Mouse (Mus musculus): ENCODE measurements around the gene Rbms3.

Rbms3 gene

DNA sequence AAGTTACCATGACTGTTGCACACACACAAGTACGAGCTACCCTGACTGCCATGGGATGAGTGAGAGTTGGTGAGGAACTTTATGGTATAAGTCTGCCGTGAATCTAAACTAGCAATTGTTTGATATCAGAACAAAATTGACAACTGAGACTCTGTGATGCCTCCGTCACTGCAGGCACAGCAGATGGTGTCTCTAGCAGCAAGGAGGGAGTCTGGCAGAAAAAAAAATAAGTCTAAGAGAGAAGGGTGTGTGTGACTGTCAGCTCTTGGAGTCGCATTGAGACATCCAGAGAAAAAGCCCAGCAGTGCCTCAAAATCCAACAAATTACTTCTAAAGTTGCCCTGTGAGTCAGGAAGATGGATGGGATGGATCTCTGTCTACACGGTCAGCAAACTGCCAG, 257.7 kb downstream of the Rbms3 start:
- DNase-seq = no peak

DNA sequence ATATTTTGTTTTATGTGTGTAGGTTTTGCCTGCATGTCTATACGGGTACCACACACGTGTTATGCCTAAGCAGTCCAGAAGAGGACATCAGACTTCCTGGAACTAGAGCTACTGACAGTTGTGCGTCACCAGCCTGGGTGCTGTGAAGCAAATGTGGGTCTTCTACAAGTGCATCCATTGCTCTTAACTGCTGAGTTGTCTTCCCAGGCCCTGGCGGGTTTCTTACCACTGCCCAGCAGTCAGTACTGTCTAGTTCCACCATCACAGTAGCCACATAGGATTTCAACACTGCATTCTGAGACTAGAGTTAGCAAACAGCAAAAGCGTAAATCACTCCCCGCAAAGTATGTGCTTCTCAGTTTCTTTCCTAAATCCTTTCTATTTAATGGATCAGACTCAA, 259.6 kb downstream of the Rbms3 start:
- no peak for DNase-seq

DNA sequence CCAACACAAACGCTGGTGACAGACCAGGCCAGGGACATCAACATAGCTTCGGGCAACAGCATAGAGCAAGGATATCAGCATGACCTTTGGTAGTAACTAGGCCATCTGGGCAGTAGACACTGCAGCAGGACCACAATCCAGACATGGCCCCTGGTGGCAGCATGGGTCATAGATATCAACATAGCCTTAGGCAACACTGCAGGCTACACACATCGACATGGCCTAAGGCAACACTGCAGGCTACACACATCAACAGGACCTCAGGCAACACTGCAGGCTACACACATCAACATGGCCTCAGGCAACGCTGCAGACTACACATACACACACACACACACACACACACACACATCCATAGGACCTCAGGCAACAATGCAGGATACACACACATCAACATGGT, 261.7 kb downstream of the Rbms3 start:
- no peak for DNase-seq

DNA sequence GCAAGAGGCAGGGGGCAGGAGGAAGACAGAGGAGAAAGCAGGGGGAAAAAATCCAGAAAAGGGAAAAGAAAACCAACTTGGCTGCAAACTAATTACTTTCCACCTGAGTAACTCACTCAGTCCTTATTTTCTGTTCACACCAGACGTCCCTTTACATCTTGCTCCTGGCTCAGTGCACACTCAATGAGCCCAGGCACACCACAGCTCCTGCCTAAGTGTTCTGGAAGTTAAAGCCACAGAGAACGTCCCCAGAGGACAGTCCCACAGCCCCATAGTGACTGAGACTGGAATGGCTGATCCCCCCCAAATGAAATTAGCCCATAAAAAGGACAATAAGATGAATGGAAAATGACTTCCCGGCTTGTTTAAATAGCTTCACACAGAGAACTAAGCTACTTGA, 265.1 kb downstream of the Rbms3 start:
- no peak for DNase-seq

DNA sequence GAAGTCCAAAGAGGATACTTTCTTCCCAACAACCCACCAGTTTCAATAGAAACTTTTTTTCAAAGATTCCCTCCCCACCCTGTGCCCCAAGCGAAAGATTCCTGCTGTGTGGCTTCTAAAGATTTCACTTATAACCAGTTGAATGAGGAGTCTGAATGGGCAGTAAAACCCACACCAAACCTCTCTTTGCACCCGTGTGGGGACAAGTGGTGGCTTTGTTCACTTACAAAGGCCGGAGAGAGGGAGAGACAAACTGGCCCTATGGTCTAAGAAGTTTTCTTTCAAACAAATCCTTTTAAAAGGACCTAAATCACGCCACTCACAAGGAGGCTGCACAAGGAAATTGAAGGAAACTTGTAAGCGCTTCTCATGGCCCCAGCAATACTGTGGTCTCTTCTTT, 268.3 kb downstream of the Rbms3 start:
- peak; percentile 45 for DNase-seq

DNA sequence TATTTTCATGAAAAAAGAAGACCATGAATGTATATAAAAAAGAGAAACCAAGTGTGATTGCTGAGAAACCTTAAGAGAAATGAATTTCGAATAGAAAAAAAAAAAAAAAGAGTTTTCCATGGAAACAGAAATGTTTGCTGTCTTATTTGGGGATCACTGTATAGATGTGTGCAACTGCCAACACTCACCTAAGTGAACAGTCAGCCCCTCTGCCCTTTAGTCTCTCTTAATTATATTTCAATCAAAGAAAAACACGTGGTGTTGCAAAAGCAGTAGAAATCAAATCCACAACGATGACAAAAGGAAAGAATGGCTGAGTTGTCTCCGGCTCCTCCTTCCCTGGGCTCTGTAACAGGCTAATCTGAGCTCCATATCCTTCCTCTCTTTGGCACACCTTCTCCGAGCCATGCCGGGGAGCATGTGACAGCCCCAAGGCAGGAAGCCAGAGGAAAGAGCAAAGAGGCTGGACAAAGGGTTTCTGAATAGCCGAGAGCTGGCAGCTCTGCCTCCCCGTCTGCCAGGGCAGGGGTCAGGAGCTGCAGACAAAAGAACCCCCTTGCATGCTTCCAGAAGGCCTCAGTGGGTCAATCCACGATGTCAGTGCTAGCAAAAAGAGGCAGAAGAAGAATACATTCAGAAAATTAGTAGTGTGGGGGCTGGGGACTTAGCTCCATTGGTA, 272.8 kb downstream of the Rbms3 start:
- peak; percentile 81 for DNase-seq

DNA sequence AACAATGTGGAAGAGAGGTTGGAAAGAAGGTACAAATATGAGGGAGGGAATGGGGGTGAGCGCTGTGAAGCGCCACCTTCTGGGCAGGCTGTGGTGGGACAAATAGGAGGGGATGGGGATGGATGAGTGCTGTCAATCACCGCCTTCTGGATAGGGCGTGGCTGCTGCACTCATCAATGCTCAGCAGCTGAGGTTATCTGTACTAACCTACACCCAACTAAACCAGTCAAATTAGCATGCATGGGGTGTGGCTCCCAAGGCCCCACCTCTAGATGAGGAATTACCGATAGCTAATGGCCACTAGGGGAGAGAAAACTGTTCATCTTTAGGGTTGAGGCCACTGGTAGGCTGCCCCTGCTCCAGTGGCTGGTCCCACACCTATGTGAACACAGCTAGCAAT, 274.2 kb downstream of the Rbms3 start:
- no peak for DNase-seq

DNA sequence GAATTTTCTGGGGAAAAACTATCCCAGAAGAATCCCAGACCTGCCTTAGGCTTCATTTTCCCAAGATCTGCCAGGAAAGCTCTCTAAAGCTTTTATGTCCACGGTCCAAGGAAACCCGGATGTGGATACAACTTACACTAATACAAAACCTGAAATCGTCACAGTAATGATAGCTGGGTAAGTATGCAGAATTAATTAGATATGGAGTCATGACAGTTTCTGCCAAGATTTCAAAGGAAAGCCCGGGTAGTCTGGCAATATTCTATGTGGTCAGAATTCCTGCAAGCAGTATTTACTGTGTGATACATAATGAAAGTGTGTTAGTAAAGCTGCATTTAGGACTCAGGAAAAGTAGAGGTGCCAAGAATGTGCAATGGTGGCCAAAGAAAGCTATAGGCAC, 287.4 kb downstream of the Rbms3 start:
- no peak for DNase-seq

DNA sequence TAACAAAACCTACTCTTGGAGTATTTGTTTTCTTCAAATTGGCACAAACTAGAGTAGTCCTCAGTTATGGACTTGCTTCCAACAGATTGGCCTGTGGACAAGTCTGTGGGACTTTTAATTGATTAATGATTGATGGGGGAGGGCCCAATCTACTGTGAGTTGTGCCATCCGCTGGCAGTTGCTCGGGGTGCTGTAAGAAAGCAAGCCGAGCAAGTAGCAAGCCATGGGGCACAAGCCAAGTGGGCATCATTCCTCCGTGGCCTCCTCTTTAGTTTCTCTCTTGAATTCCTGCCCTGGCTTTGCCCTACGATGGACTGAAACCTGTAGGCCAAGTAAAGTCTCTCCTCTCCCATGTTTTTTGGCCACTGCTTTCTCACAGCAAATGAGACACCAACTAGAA, 299.0 kb downstream of the Rbms3 start:
- no peak for DNase-seq

DNA sequence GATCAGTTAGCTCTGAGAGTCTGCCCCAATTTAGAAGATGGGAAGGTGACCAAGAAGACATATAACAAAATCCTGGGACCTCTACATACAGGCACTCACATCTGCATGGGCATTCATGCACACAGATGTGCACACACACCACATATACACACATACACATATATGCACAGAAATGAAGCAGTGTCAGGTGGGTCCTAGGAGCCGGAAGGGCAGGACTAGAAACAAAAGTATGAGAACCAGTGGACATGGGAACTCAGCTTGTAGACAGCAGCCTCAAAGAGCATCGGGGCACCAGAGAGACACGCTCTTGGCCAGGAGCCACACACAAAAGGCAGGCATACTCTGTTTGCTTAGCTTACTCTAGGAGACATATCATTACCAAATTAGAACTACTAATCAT, 310.4 kb downstream of the Rbms3 start:
- DNase-seq = no peak

DNA sequence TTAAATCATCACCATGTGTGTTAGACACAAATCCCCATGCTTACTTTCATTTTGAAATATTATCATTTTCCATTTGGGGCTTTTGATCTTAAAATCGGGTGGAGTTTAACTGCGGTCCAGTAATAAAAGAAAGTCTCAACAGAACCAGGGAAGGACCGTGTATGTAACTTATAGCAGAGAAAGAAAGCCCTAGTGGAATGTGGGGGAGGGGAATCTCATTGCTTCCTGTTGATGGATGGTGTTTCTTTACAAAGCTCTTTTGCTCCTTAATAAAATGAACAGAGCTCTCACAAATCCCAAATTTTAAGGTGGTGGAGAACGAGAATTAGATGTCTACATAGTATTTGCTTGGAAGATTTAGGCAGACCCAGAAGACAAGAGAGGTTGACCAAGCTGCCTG, 311.3 kb downstream of the Rbms3 start:
- peak; percentile 20 for DNase-seq

DNA sequence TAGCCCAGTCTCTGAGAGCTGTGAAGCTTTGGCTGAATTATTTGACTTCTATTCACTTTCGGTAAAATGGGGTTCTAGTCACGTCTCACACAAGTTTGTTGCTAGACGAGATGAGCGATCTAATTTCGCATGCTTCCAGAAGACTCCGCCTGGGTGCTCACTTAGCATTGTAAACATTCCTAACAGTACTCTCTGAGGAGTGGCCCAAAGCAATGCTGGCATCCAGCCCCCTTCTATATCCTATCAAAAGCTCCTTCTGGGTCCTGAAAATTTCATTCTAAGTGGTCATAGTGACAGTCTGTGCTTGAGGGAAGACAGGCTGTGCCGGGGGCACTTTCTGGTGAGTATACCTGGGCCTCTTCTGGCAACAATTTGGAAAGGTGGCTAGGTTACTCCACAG, 312.5 kb downstream of the Rbms3 start:
- DNase-seq = no peak

DNA sequence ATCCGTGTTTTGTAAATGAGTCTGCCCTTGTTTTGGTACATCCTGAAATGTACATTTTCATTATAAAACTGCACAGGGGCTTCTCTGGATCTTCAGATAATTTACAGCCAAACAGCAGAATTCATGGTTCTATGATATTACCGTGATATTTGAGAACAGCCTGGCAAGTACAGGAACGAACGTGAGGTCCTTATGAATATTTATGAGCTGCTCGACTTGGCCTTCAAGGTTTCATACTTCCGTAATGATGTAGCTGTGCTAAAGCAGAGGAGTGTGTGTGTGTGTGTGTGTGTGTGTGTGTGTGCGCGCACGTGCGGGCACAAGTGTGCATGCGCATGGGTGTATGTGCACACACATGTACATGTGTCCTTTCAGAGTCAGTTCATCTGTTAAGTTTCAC, 316.1 kb downstream of the Rbms3 start:
- no peak for DNase-seq

DNA sequence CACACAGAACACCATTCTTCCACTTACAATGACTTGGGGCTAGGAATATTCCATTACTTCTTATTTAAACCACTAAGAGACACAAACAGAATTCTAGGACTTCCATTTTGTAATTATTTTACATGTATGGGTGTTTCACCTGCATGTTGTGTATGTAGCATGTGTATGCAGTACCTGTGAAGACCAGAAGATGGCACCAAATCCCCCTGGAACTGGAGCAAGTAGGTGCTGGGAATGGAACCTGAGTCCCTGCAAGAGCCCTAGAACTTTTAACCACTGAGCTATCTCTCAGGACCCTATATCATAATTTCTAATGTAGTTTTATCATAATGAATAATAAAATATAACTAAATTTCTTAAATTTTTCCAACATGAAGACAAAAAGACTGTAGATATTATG, 319.9 kb downstream of the Rbms3 start:
- DNase-seq = no peak

DNA sequence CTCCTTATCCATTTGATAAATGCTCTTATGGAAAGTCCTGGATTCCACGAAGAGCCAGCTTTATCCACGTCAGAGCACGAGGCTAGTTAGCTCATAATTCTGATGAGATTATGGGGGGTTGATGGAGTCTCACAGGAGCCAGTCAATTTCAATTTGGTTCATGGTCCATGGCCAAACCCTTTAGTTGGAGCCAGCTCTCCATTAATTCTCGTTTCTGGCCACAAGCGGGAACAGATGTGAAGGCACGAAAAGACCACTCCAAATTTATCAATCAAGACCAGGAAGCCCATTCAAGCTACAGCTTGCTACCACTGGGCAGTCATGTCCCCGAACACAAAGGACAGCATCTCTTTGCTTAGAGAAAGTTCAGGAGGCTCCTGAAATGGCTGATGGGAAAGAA, 330.7 kb downstream of the Rbms3 start:
- DNase-seq = no peak

DNA sequence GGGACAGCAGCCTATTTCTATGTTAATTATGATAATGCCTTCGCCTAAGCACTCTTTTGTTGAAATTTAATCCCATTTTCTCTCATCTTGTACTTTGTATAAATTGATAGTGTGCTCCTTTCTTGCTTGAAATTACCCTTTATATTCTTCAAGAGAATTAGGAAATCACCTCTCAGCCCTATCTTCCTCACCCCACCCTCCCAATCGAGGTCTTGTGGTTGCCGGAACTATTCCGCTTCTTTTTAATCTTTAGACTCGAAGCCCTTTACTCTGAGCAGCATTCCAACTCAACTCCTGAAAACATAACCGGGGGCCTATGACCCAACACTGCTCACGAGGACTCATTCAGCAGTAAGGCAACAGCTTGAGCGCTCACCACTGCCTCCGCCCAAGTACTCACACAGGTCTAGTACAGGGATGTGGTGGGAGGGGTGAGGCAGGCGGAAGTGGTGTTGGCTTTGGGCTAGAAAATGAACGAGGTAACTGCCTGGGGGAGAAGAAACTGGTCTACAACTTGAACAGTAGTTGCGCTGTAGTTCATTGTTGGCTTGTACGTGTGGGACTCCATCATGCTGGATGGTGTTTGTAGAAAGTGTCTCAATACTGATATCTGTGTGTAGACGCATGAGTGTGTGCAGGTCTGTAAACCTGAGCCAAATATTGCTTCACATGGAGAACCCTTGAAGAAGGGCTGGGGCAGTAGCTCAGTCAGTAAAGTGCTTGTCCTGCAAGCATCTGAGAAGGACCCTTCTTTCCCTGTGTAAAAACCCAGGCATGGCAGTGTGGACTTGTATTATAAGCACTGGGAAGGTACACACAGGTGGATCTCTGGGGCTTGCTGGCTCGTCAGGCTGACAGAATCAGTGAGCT, 331.8 kb downstream of the Rbms3 start:
- DNase-seq = no peak

DNA sequence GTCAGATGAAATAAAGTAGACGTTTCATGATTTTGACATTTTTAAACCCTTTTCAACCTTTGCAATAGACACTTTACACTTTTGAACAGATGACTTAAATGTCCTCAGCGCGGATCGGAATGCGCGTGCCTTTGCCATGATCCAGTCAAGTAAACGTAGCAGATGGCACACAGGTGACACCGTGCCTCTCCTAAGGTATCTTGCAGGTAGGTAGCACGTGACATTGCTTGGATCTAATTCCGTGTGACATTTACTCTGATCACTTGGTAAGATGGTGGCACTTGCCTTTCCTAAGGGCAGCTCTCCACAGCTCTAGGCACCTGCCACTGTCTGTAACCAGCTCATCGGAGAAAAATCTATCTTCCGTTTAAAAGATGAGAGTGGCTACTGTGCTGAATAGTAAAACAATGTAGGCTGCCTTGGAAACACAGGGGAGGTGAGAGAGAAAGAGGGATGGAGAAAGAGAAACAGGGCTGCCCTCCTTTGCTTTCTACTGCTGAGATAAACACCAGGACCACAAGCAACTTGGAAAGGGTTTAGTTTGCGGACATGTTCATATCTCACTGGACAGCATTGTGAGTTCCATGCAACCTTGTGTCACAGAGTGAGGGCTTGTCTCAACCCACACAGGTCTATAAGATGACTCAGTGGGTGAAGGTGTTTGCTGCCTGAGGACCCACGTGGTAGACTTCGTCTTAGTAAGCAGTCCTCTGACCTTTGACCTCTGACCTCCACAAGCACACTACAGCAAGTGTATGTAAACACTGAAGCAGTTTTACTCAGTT, 338.5 kb downstream of the Rbms3 start:
- peak; percentile 11 for DNase-seq

DNA sequence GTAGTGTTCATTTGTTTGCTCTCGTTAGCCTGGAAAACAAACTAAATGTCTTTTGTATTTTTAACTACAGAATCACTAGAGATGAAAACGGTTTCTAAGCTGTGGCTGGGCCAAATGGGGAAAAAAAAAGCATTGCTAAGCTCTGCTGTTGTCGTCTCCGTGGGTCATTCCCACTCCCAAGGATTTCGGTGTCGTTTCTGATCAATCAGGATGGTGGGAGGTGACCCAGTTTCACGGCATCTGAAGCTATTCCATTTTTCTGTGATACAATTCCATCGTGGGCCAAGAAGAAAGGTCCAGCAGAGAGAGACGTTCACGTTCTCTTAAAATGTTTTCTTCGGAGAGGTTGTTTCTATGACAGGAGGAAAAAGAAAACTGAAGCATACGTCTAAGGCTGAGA, 354.9 kb downstream of the Rbms3 start:
- DNase-seq = no peak

DNA sequence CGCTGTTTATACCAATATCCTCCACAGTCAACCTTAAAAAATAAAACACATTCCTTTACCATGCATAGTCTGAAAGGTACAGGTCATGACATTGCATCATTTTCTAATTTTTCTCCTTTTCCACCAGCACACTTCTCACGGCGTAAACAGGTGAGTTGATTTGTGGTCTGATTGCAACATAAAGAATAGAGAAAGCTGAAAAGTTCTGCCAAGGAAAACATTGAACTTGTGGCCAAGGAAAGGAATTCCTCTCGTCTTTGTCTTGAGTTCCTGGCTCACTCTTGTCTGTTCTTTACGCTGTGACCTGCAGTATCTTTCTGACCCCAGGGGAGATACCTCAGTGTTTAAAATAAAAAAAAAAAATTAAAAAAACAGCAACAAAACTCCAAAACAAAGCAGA, 370.1 kb downstream of the Rbms3 start:
- DNase-seq = no peak

DNA sequence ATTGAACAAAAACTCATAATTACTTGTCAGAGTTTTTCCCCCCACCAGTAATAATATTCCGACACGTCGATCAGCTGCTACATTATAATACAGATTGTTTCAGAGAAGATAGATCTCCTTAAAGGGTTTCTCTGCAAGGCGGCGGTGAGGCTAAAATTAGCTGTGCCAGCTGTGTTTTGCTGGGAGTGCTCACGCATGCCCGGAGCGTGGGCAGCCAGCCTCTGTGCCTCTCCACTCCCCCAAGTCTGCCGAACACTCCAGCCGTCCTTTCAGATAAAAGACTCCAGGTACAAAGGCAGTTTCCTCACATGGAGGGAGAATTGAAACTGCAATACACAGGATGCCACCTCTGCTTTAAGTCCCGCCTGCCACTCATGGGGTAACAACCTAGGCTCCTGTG, 376.4 kb downstream of the Rbms3 start:
- DNase-seq = peak; percentile 27

DNA sequence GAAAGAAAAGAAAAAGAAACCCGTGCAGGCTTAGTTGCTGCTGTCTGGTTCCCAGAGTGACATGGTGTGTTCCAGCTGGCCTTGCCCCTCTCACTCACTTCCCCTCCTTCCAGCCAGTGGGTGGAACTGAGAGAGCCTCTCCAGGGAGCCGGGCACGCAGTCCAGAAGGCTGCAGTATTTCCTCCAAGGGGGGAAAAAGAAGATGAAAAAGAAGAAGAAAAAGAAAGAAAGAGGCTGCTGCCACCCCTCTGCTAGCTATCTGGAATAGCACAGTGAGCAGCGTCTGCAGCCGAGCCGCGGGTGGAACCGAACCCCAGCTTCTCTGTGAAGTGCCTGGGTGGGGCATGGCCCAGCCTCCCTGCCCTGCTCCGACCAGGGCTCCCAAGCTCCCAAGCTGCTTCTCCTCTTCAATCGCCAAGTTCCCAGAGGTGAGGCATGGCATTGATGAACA, 377.3 kb downstream of the Rbms3 start:
- peak; percentile 68 for DNase-seq

DNA sequence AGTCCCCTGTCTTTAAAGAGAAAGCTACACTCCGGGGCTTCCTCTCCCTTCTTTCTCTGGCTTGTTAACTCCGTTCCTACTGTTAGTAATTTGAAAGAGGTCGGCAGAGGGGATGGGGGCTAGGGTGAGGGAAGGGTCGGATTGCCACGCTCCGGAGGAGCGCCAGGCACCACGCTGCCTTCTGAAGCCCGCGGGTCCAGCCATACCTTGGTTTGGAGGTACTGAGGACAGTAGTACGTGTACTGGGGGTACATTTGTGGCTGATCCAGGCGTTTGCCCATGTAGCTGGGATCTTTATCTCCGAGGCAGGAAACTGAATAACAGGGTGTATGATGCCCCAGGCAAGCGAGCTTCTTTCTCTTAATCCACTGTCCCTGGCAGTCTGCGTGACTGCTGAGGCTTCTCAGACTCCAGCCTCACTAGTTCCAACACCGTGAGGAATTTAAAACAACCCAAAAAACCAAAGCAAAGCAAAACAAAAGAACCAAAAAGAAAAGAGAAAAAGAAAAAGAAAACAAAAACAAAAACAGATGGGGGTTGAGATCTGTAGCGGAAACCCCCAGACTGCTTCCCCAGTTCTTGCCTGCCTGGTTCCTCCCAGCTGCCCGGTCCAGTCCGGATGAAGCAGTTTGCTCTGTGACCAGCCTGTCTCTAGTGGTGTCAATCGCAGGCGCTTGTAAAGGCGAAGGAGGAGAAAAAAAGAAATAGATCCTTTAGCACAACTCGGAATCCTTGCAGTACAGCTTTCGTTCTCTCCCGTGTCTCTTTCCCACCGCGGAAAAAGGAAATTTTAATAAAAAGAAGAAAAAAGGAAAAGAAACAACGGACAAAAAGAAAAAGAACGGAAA, 378.0 kb downstream of the Rbms3 start:
- peak; percentile 67 for DNase-seq

DNA sequence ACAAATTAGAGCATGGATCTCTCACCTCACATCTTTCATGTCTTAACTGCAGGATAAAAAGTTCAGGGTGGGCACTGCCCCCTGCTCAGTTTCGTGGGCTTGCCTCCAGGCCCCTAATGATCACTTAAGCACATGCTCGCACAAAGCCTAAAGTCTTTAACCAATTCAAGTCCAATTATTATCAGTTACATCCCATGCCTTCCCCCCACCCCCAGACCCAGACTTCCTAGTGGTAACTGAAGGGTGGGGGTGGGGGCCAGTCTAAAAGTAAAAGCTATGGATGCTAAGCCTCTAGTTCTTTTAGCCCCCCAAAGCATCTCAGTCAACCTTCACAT, 378.9 kb downstream of the Rbms3 start:
- DNase-seq = peak; percentile 43
